Mouse (Mus musculus): ENCODE measurements around the gene Fscn3. TPM values are rescaled to one million over a fixed set of nuclear protein-coding genes. Genes with fewer than 3 reads are reported as not detected.

Gene Fscn3
- polyA plus RNA-seq (2015; fragmentation: Illumina TruSeq; extraction: RNeasy Lipid Tissue Mini Kit (QIAGEN cat#74804); ENCODE audit: insufficient read depth, low replicate concordance) = not detected

DNA sequence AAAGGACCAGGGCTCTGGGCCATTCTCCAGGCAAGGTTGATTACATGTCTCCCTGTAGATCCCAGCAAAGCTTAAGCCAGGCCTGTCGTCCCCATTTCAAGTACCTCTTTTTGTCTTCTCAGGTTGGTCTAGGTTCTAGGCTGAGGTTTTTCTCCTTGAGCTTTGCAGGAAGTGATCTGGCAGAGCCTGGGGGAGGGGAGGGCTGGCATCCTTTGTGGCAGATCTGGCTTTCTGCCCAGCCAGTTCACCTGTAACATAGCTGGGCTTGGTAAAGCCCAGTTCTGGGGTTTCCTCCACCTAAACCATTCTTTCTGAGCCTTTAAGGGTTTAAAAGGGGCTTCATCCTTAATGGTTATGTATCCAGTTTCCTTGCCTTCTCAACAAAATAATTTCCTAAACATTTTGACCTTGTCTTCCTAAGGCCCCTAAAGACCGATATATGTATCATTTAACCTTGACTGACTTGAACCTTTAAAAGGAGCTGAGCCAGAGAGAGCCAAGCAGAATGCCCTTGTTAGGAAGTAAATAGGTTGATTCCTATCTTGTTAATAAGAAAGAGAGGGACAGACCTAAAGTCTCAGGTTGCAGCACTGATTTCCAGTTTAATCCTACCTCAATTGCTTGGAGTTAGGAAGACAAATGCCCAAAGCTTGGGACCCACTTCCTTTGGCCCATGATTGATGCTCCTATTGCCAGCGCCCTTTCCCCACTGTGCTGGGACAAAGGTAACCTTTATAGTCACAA, at the start of gene Fscn3:
Gene Fscn3, plus strand, starts transcription at position 694 of the 744 bp plus-strand sequence.

GRCm38 (mm10) chr6:28397681-28398203, 29.8 kb upstream of the Fscn3 start, which contains the start of gene Zfp800:
TSS of gene Zfp800 (minus strand) at chr6:28398005.

GRCm38 (mm10) chr6:28423313-28423712, 4.3 kb upstream of the Fscn3 start, which contains the start of gene Arf5:
TSS of gene Arf5 (plus strand) at chr6:28423560.

GRCm38 (mm10) chr6:28428290-28428689, 701 bp downstream of the Fscn3 start, which contains the start of gene Gcc1:
TSS of gene Gcc1 (minus strand) at chr6:28428390.

DNA sequence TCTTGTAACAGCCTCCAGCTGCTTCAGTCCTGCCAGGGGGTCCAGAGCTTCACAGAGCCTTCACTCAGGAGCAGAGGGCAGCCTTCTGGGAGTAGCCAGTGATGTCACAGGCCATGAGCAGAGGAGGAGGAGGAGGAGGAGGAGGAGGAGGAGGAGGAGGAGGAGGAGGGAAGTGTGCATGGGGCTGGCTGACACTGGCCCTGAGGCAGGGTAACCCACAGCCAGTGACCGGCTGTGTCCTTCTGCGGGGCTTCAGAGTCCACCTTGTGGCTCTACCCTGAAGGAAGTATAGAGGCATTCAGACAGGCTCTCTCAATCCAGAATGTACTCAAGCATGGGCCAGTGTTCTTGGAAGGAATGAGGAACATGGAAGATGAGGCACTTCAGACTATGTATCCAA, 21.7 kb downstream of the Fscn3 start, which contains the start of gene Pax4:
Gene Pax4, minus strand, starts transcription at position 101 of the 400 bp plus-strand sequence.

DNA sequence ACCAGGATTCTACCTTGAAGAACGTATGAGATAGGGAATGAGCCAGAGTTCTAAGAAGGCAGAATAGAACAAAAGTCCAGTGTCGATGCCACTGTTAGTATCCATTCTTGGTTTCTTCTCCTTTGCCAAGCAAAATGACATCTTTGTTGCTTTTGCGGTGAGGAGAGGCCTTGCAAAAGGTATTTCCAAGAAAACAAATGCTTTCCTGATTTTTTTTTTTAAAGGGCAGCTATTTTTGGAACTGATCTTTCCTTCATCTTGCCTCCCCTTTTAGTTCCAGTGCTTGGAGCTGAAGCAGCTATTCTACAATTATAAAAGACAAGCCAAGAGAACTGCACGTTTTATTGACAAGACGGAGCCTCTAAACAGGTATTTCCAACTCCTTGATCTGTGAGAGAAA, 47.2 kb downstream of the Fscn3 start, which contains the start of gene Snd1:
Gene Snd1, plus strand, starts transcription at position 301 of the 400 bp plus-strand sequence.

Other genes starting within 250 kb of the Fscn3 start
- gene Zfp800, start 29.8 kb upstream of the Fscn3 start, polyA plus RNA-seq (2015; fragmentation: Illumina TruSeq; extraction: RNeasy Lipid Tissue Mini Kit (QIAGEN cat#74804); ENCODE audit: insufficient read depth, low replicate concordance) = 48.9 TPM
- gene Arf5, start 4.2 kb upstream of the Fscn3 start, polyA plus RNA-seq (2015; fragmentation: Illumina TruSeq; extraction: RNeasy Lipid Tissue Mini Kit (QIAGEN cat#74804); ENCODE audit: insufficient read depth, low replicate concordance) = 55.3 TPM
- 10.4 TPM for gene Gcc1, start 601 bp downstream of the Fscn3 start, polyA plus RNA-seq (2015; fragmentation: Illumina TruSeq; extraction: RNeasy Lipid Tissue Mini Kit (QIAGEN cat#74804); ENCODE audit: insufficient read depth, low replicate concordance)
- gene Pax4, start 21.6 kb downstream of the Fscn3 start, polyA plus RNA-seq (2015; fragmentation: Illumina TruSeq; extraction: RNeasy Lipid Tissue Mini Kit (QIAGEN cat#74804); ENCODE audit: insufficient read depth, low replicate concordance) = not detected
- gene Snd1, start 47.4 kb downstream of the Fscn3 start, polyA plus RNA-seq (2015; fragmentation: Illumina TruSeq; extraction: RNeasy Lipid Tissue Mini Kit (QIAGEN cat#74804); ENCODE audit: insufficient read depth, low replicate concordance) = 39.8 TPM